Mouse (Mus musculus) spleen, adult 2 months (tissue): ENCODE data around the gene Tdrd7. TPM values are rescaled to one million over a fixed set of nuclear protein-coding genes. Genes with fewer than 3 reads are reported as not detected.

Experiments used
- DNase-seq, 2 experiments: peaks; one replicate each; pipeline versions ENCODE4 v3.0.0 to v3.0.0-alpha.2; 2012 to 2021; ENCODE audit warnings: low spot score in 2 of 2, low read depth in 1 of 2
- H3K27ac ChIP-seq: fragments of 200-500 bp; 2 replicates; pipeline ENCODE4 v1.5.1; 2012; ENCODE audit warnings: low read length, inconsistent platforms; ENCODE audit not compliant: insufficient read depth
- H3K27me3 ChIP-seq: fragments of 200-500 bp; 2 replicates; pipeline ENCODE4 v1.6.1; 2012; ENCODE audit warnings: mild to moderate bottlenecking, moderate library complexity, low read length, inconsistent platforms; ENCODE audit not compliant: control insufficient read depth, insufficient read depth
- H3K36me3 ChIP-seq: fragments of 200-500 bp; 2 replicates; pipeline ENCODE4 v1.6.1; 2012; ENCODE audit warnings: mild to moderate bottlenecking, low read length, inconsistent platforms; ENCODE audit not compliant: control insufficient read depth, insufficient read depth
- H3K4me1 ChIP-seq: fragments of 200-500 bp; 2 replicates; pipeline ENCODE4 v1.6.1; 2011; ENCODE audit warnings: inconsistent platforms; ENCODE audit not compliant: control insufficient read depth, insufficient read depth, insufficient read length
- H3K4me3 ChIP-seq: fragments of 200-500 bp; 2 replicates; pipeline ENCODE4 v1.5.1; 2011; ENCODE audit warnings: mild to moderate bottlenecking, inconsistent platforms; ENCODE audit not compliant: insufficient read depth, insufficient read length; ENCODE audit errors: extremely low read depth
- CTCF ChIP-seq: fragments of 200-500 bp; IDR thresholded peaks from 2 replicates; pipeline ENCODE4 v1.5.1; 2011; ENCODE audit warnings: mild to moderate bottlenecking, inconsistent platforms; ENCODE audit not compliant: insufficient read depth, insufficient read length, insufficient replicate concordance; ENCODE audit errors: extremely low read depth
- POLR2A ChIP-seq: fragments of 200-500 bp; IDR thresholded peaks from 2 replicates; pipeline ENCODE4 v1.6.1; 2011; ENCODE audit warnings: low read depth, low read length, inconsistent platforms
- WGBS: fragments of 180-500 bp; shearing (Covaris S2); methylation state at CpG from one replicate; pipeline ENCODE4 v1.1.7; 2018; 5-methylcytosine and 5-hydroxymethylcytosine counted together
- polyA plus RNA-seq: library from polyadenylated mRNA; depleted of rRNA; stranded (reverse); fragments of >200 nt; gene quantifications from 2 replicates; pipeline ENCODE4 v1.2.3, GENCODE M21; 2012

Tdrd7 gene
- polyA plus RNA-seq, 1 experiment = 5.2 TPM

DNA sequence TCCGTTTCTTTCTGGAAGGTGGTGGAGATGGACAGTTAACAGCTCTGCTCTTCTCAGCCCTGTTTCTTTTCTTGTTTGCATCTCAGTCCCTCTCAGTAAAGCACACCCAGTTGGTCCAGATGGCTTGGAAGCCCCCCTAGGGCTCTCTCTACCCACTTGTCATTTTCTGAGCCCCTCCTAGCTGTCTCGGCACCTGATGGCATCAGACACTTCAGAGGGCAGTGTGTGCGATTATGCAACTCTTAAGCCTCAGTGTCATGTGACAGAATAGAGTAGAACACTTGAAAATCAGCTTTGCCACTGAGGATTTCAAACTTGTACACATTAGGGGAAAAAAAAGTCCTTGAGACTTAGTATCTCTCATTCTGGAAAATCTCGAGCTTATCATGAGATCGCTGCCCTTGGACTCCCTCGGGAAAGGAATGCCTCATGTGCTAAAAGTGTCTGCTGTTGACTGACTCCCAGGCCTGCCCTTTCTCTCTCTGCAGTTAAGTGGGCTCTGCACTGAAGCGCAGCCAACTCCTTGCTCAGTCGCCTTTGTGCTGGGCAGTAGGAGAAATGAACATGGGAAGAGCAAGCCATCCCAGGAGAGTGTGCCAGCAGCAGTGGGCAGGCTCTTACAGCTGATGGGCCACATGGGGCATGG is 100.7 kb downstream of the Tdrd7 start:
- 78% methylated on average over 8 of the region's 8 CpGs for WGBS
- Histone ChIP-seq H3K4me1 (no peaks in the 10 kb centered on the region), H3K27ac (no peak overlapping the region), H3K27me3 (no peaks in the 10 kb centered on the region), H3K4me3 (no peak overlapping the region), H3K36me3 (no peaks in the 10 kb centered on the region)
- TF ChIP-seq CTCF (no peak), POLR2A (no peak)
- DNase-seq = no peak

DNA sequence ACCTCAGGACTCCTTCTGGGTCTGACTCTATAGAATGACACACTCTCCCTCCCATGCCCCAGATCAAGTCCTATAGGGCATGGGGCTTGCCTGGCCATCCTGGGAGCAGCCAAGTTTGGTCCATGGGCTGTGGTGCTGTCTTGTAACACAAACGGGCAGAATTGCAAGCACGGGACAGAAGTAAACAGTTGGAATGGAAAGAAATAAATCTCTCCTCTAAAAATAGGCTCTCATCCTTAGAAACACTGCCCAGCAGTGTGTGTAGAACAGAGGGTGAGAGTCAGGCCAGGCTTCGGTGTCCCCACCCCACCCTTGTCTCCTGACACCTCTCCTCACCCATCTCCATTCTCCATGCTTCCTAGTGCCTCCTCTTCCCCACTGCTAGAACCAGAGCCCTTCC is 102.9 kb downstream of the Tdrd7 start:
- TF ChIP-seq POLR2A = no peak
- no peak for TF ChIP-seq CTCF
- no peak for DNase-seq
- Histone ChIP-seq H3K27me3 (no peaks in the 10 kb centered on the region), H3K36me3 (no peaks in the 10 kb centered on the region), H3K27ac (no peak overlapping the region), H3K4me1 (no peaks in the 10 kb centered on the region), H3K4me3 (no peak overlapping the region)
- WGBS = 87% methylated on average over 3 of the region's 3 CpGs

DNA sequence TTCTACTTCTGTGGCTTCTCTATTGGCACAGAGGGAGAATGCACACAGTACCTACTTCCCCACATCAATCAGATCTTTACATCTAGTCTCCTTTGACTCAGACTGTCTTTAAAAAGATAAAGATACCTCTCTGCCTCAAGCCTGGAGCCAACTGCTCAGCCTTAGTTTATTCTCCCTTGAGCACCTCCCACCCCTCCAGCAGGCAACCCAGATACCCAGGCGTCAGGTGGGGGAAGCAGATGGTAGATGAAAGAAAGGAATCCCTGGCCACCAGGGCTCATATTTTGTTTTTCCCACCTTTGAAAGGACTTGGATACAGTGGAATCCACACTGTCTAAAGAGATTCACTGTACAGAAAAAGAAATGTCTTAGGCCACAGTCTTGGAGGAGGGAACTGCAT is 103.4 kb downstream of the Tdrd7 start:
- H3K27ac ChIP-seq = no peak overlapping the region
- no peak overlapping the region for H3K4me3 ChIP-seq
- no peaks in the 10 kb centered on the region for H3K27me3 ChIP-seq
- no peaks in the 10 kb centered on the region for H3K4me1 ChIP-seq
- 58% methylated on average over 1 of the region's 1 CpGs for WGBS
- no peaks in the 10 kb centered on the region for H3K36me3 ChIP-seq
- no peak for DNase-seq
- TF ChIP-seq POLR2A (no peak), CTCF (no peak)

DNA sequence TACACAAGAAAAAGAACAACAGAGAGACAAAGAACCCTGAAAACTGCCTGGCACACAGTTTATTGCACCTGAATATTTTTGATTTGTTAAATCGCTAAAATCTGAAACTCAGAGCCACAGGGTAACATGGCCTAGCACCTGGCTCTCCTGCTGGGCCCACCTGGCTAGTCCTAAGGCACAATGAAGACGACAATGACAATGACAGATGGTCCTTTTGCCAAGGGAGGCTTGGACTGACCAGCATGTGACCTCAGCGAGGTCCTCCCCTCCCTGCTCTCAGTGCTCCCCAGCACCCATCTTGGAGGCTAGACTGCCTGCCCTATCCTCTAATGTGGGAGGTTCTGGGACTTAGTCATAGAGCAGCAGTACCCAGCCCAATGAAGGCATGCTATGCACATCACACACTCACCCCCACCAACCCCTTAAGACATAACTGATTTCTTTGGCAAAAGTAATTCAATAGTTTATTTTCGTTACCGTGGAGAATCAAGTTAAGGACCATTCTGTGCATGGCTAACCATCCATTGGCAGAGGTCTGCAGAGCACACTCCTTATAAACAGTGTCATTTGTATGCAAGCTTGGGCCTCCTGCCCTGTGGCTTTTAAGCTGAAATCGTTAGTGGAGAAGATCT is 104.8 kb downstream of the Tdrd7 start:
- Histone ChIP-seq H3K4me3 (no peak overlapping the region), H3K27me3 (no peaks in the 10 kb centered on the region), H3K4me1 (no peaks in the 10 kb centered on the region), H3K36me3 (no peaks in the 10 kb centered on the region), H3K27ac (no peak overlapping the region)
- no peak for TF ChIP-seq POLR2A
- TF ChIP-seq CTCF = no peak
- 89% methylated on average over 6 of the region's 6 CpGs for WGBS
- DNase-seq = no peak

DNA sequence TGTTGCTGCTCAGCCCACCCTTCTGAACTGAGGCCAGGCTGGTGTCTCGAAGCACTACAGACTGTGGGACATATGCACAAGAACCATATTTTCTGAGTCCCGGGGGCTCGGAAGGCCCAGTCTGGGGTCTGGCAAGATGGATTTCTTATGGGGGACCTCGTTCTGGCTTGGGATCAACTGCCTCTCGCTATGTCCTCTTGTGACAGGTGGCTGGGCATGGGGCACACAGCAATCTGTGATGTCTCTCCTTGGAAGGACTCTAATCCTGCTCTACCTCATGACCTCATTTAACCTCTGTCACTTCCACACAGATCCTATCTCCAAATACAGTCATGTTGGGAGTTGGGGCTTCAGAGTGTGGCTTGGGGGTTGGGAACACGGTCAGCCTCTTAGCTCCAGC is 107.5 kb downstream of the Tdrd7 start:
- no peak for DNase-seq
- H3K36me3 ChIP-seq = no peaks in the 10 kb centered on the region
- no peaks in the 10 kb centered on the region for H3K27me3 ChIP-seq
- no peak overlapping the region for H3K27ac ChIP-seq
- 87% methylated on average over 6 of the region's 6 CpGs for WGBS
- TF ChIP-seq POLR2A = no peak
- TF ChIP-seq CTCF = no peak
- no peak overlapping the region for H3K4me3 ChIP-seq
- no peaks in the 10 kb centered on the region for H3K4me1 ChIP-seq

DNA sequence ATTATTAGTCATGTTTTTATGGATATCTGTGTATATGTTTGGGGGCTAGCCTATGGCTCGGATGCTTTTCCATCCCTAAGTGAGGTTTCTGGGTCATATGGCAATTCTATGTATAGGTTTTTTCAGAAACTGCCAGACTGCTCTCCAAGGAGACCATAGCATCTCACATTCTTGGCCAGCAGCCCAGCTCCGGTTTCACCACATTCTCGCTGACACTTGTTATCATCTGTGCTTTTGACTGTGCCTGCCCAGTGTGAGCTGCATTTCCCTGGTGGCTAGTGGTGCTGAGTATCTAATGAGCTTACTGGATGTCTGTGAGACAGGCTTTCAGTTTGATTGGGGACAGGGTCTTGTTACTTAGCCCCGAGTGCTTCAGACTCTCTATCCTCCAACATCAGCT is 108.6 kb downstream of the Tdrd7 start:
- Histone ChIP-seq H3K4me1 (no peaks in the 10 kb centered on the region), H3K27me3 (no peaks in the 10 kb centered on the region), H3K4me3 (no peak overlapping the region), H3K27ac (no peak overlapping the region), H3K36me3 (no peaks in the 10 kb centered on the region)
- TF ChIP-seq POLR2A (no peak), CTCF (no peak)
- no peak for DNase-seq
- 69% methylated on average over 4 of the region's 4 CpGs for WGBS

DNA sequence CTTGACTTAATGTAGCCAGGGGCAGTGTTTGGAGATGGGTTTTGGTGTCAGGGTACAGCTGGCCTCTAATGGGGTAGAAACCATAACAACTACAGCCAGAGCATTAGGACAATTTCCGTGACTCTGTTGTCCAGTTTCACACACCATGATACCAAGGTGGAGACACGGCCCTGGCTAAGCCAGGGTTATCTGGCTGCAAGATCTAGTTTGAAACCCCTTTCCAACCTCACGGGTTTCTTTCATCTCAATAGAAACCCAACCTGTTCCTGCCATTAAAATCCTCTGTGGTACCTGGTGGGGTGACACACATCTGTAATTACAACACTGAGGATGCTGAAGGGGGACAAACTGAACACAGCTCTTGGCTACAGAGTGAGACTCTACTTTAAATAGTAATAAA is 110.5 kb downstream of the Tdrd7 start:
- Histone ChIP-seq H3K4me1 (no peaks in the 10 kb centered on the region), H3K36me3 (no peaks in the 10 kb centered on the region), H3K27ac (no peak overlapping the region), H3K27me3 (no peaks in the 10 kb centered on the region), H3K4me3 (no peak overlapping the region)
- TF ChIP-seq POLR2A (no peak), CTCF (no peak)
- WGBS = 86% methylated on average over 3 of the region's 3 CpGs
- DNase-seq = no peak
